Mouse (Mus musculus) limb, embryonic 11.5 days (tissue): ENCODE results near the gene Clec11a. TPM values are rescaled to one million over a fixed set of nuclear protein-coding genes. Genes with fewer than 3 reads are reported as not detected.

Experiments
- ATAC-seq: fragments of 200-750 bp; cut with Nextera tagmentation; 2 replicates; pipeline ENCODE4 v1.8.0; 2017; ENCODE audit warnings: low read depth; ENCODE audit not compliant: insufficient number of reproducible peaks, low FRiP score, low TSS enrichment
- DNase-seq: peaks from one replicate; pipeline ENCODE4 v3.0.0-alpha.2; 2015; ENCODE audit warnings: low spot score
- H3K27ac ChIP-seq: fragments of 300-500 bp; sonication (generic); replicated peaks from 2 replicates; pipeline ENCODE4 v1.5.1; 2014; ENCODE audit warnings: low read depth, mild to moderate bottlenecking, low read length
- H3K27me3 ChIP-seq: fragments of 300-500 bp; sonication (generic); 2 replicates; pipeline ENCODE4 v1.6.1; 2014; ENCODE audit warnings: mild to moderate bottlenecking, low read length, mixed read lengths; ENCODE audit not compliant: control insufficient read depth, insufficient read depth
- H3K36me3 ChIP-seq: fragments of 300-500 bp; sonication (generic); 2 replicates; pipeline ENCODE4 v1.6.1; 2014; ENCODE audit warnings: mild to moderate bottlenecking, low read length, moderate library complexity, mixed read lengths; ENCODE audit not compliant: control insufficient read depth, insufficient read depth
- H3K4me1 ChIP-seq: fragments of 300-500 bp; sonication (generic); 2 replicates; pipeline ENCODE4 v1.6.1; 2014; ENCODE audit warnings: low read length, mixed read lengths; ENCODE audit not compliant: control insufficient read depth, insufficient read depth
- H3K4me2 ChIP-seq: fragments of 300-500 bp; sonication (generic); 2 replicates; pipeline ENCODE4 v1.6.1; 2014; ENCODE audit warnings: low read depth, mild to moderate bottlenecking, moderate library complexity; ENCODE audit not compliant: severe bottlenecking
- H3K4me3 ChIP-seq: fragments of 300-500 bp; sonication (generic); 2 replicates; pipeline ENCODE4 v1.5.1; 2014; ENCODE audit warnings: low read depth, low read length
- H3K9ac ChIP-seq: fragments of 300-500 bp; sonication (generic); 2 replicates; pipeline ENCODE4 v1.6.1; 2014; ENCODE audit warnings: mild to moderate bottlenecking, low read length
- H3K9me3 ChIP-seq: fragments of 300-500 bp; sonication (generic); 2 replicates; pipeline ENCODE4 v1.6.1; 2016; ENCODE audit warnings: low read length; ENCODE audit not compliant: control insufficient read depth
- WGBS: fragments of 180-500 bp; shearing (Covaris S2); extraction: QIAGEN DNeasy Blood & Tissue Kit; methylation state at CpG from one replicate; pipeline ENCODE4 v1.1.7; 2014; 5-methylcytosine and 5-hydroxymethylcytosine counted together
- polyA plus RNA-seq: library from polyadenylated mRNA; unstranded; fragments of >200 nt; fragmentation: Nextera tagmentation; extraction: Ambion mirVana; gene quantifications from 2 replicates; pipeline ENCODE4 v1.2.1, GENCODE M21; 2014

The Clec11a gene
- polyA plus RNA-seq, 1 experiment from 2014 or later: 1.9 TPM

DNA sequence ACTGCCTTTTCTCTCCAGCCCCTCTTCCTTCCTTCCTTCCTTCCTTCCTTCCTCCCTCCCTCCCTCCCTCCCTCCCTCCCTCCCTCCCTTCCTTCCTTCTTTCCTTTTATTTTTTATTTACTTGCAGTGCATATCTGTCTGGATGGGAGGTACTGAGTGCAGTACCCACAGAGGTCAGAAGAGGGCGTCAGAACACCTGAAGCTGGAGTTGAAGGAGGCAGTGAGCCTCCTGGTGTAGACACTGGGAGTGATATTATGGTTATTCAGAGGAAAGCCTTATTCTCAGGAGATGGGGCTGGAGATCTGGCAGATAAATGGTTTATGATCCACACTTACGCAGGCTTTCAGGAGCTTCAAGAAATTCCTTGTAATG is 29.5 kb downstream of the Clec11a start:
- H3K27me3 ChIP-seq: peaks cover 3% of the 10 kb centered on the region; the same call in 1 of the 2 replicates
- DNase-seq (peak; percentile 66), ATAC-seq (no peak)
- WGBS: 44% methylated on average over 2 of the region's 2 CpGs
- no peak overlapping the region for H3K4me2 ChIP-seq
- no peak overlapping the region for H3K9ac ChIP-seq
- H3K27ac ChIP-seq: no peak overlapping the region
- H3K36me3 ChIP-seq: no peaks in the 10 kb centered on the region
- H3K4me1 ChIP-seq: no peaks in the 10 kb centered on the region
- H3K9me3 ChIP-seq: no peaks in the 10 kb centered on the region
- H3K4me3 ChIP-seq: no peak overlapping the region

DNA sequence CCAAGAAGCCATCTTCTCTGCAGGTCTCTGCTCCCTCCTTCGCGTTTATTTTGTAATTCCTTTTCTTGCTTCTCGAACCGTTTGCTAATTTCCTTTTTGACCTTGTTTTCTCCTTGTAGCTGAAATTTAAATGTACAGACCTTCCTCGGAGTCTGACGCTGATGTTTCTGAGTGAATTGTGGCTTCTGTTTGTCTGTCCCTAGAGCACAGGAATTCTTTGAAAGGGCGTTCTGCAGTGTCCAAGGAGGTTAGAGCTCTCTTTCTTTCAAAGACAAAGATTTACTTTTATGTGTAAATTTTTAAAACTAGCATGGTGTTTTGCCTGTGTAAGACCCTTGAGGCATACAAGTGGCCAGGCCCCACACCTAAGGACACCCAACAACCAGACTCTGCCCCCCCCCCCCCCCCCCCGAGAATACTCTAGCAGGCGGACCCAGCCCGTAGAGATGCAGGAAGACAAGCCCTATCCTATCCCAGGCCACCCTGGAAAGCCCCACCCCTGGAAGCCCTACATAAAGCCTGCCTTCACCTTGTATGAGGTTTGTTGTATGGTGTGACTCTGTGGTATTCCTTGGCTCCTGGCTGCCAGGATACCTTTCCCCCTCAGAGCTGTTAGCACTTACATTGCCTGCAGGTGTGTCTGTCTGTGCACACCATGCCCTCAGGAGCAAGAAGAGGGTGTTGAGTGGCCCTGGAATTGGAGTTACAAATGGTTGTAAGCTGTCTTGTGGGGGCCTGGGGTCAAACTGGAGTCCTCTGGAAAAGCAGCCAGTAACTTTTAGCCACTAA is 30.0 kb downstream of the Clec11a start:
- DNase-seq (no peak), ATAC-seq (no peak)
- no peak overlapping the region for H3K27ac ChIP-seq
- peaks cover 3% of the 10 kb centered on the region; the same call in 1 of the 2 replicates for H3K27me3 ChIP-seq
- WGBS: 75% methylated on average over 10 of the region's 10 CpGs
- no peak overlapping the region for H3K4me3 ChIP-seq
- H3K36me3 ChIP-seq: no peaks in the 10 kb centered on the region
- no peak overlapping the region for H3K4me2 ChIP-seq
- no peak overlapping the region for H3K9ac ChIP-seq
- no peaks in the 10 kb centered on the region for H3K4me1 ChIP-seq
- H3K9me3 ChIP-seq: no peaks in the 10 kb centered on the region

DNA sequence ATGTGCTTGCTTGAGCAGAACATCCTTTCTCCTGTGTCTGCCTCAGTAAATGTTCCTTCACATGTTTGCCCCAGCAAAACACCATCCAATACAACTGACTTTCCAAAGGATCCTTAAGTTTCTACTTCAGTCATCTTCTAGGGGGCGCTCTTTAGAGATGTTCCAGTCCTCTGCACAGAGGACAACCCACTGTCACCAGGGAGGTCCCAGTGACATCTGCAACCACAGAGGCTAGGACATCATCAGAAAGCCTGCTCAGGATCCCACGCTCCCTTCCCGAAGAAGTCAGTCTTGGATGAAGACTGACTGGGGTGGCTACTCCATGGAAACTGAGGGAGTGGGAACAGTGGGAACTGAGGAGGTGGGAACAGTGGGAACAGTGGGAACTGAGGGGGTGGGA is 31.2 kb downstream of the Clec11a start:
- no peaks in the 10 kb centered on the region for H3K36me3 ChIP-seq
- WGBS: 69% methylated on average over 3 of the region's 3 CpGs
- ATAC-seq (no peak), DNase-seq (no peak)
- peaks cover 3% of the 10 kb centered on the region; the same call in 1 of the 2 replicates for H3K27me3 ChIP-seq
- H3K4me2 ChIP-seq: no peak overlapping the region
- no peaks in the 10 kb centered on the region for H3K9me3 ChIP-seq
- H3K27ac ChIP-seq: no peak overlapping the region
- H3K4me3 ChIP-seq: no peak overlapping the region
- no peak overlapping the region for H3K9ac ChIP-seq
- H3K4me1 ChIP-seq: no peaks in the 10 kb centered on the region

DNA sequence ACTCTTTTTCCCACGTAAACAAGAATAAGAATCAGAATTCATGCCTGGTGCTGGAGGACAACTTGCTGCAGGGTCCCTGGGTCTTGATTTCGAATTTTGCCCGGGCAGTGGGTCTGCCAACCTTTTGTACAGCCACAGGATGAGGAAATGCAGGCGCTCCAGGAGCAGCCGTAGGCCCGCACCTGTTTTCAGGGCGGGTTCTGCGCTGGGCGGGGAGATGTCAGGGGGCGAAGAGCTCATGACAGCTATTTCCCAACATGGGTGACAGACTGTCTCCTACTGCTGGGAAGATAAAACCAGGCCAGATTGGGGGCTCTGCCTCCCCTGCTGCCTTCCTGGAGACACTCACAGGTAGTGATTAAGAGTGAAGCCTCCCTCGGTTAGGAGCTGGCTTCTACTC is 32.6 kb downstream of the Clec11a start:
- Histone ChIP-seq H3K4me3 (no peak overlapping the region), H3K4me1 (no peaks in the 10 kb centered on the region), H3K27ac (no peak overlapping the region), H3K27me3 (peaks cover 3% of the 10 kb centered on the region; the same call in 1 of the 2 replicates), H3K4me2 (no peak overlapping the region), H3K36me3 (no peaks in the 10 kb centered on the region), H3K9ac (no peak overlapping the region), H3K9me3 (no peaks in the 10 kb centered on the region)
- DNase-seq (no peak), ATAC-seq (no peak)
- WGBS: 30% methylated on average over 11 of the region's 11 CpGs

DNA sequence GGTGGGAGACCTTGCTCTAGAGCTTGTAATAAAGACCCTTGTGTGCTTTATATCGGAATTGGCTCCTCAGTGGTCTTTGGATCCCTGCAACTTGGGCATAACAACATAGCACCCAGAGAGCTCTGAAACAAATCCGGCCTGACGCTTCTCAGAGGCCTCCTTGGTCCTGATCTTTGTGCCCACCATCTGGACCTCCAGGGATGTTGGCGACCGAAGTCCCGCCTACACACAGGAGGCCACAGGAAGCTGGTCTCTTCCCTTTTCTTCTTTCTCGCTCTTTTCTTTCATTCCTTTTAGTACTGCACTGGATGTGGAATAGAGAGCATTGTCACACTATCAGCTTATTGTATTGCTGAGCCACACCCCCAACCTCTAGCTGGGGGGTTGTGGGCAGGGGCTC is 33.3 kb downstream of the Clec11a start:
- H3K4me3 ChIP-seq: no peak overlapping the region

DNA sequence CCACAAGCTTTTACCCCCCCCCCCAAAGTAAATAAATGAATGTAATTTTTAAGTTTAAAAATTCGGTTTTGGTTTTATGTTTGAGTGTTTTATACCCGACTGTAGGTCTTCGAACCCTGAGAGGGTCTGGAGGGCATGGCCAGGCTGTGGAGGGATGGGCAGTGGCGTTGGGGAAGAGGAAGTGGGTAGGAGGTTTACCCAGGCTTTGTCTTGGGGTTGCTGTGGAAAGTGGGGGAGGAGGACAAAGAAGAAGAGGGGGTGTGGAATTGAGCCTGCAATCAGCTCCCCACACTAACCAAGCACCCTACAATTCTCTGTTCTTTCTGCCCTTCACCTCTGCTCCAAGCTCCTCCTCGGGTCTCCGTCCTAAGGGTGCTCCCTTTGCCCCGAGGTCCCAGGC is 34.2 kb downstream of the Clec11a start:
- no peak for ATAC-seq
- Histone ChIP-seq H3K27me3 (peaks cover 3% of the 10 kb centered on the region; the same call in 1 of the 2 replicates), H3K9me3 (no peaks in the 10 kb centered on the region), H3K4me1 (no peaks in the 10 kb centered on the region), H3K4me3 (no peak overlapping the region), H3K4me2 (no peak overlapping the region), H3K9ac (no peak overlapping the region), H3K36me3 (no peaks in the 10 kb centered on the region), H3K27ac (no peak overlapping the region)
- DNase-seq: no peak
- WGBS: 87% methylated on average over 7 of the region's 7 CpGs

More for the DNA sequence above, 33.3 kb downstream of the Clec11a start:
- DNase-seq: no peak
- Histone ChIP-seq H3K36me3 (no peaks in the 10 kb centered on the region), H3K4me2 (no peak overlapping the region), H3K9ac (no peak overlapping the region), H3K4me1 (no peaks in the 10 kb centered on the region), H3K27me3 (peaks cover 3% of the 10 kb centered on the region; the same call in 1 of the 2 replicates), H3K27ac (no peak overlapping the region), H3K9me3 (no peaks in the 10 kb centered on the region)
- ATAC-seq: no peak
- WGBS: 71% methylated on average over 7 of the region's 7 CpGs

DNA sequence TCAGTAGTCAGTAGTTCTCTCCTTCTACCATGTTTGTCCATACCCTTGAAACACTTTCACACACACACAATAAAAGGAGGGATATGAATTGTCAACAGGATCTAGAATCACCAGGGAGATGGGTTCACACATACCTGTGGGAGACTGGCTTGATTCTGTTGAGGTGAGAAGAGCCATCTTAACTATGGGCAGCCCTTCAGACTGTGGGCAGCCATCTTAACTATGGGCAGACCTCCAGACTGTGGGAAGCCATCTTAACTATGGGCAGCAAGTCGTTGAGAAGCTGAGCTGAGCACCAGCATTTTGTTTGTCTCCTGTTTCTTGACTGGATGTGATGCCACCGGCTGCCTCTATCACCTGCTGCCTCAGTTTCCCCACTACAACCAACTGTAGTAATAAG is 35.4 kb downstream of the Clec11a start:
- no peak overlapping the region for H3K27ac ChIP-seq
- no peak overlapping the region for H3K4me2 ChIP-seq
- no peaks in the 10 kb centered on the region for H3K4me1 ChIP-seq
- ATAC-seq (no peak), DNase-seq (no peak)
- no peak overlapping the region for H3K9ac ChIP-seq
- H3K4me3 ChIP-seq: no peak overlapping the region
- peaks cover 3% of the 10 kb centered on the region; the same call in 1 of the 2 replicates for H3K27me3 ChIP-seq
- H3K9me3 ChIP-seq: no peaks in the 10 kb centered on the region
- no peaks in the 10 kb centered on the region for H3K36me3 ChIP-seq
- 79% methylated on average over 2 of the region's 2 CpGs for WGBS

DNA sequence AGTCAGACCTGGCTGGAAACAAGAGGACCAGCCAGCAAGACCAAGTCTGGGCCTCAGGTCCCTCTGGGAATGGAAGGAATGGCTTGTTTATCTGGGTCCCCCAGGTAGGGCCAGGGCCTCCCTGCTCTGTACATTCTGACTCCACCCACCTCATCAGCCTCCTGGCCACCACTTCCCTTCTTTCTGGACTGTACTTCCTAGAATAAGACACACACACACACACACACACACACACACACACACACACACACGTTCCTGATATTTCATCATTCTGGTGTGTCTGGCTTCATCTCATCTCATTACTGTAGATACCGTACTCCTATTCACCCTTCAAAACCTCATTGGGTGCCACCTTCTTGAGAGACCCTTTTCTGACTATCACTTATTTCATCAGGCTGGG is 37.3 kb downstream of the Clec11a start:
- WGBS: 85% methylated on average over 2 of the region's 2 CpGs
- H3K27ac ChIP-seq: no peak overlapping the region
- H3K36me3 ChIP-seq: no peaks in the 10 kb centered on the region
- no peaks in the 10 kb centered on the region for H3K4me1 ChIP-seq
- H3K9ac ChIP-seq: no peak overlapping the region
- no peak overlapping the region for H3K4me3 ChIP-seq
- DNase-seq: no peak
- H3K4me2 ChIP-seq: no peak overlapping the region
- no peaks in the 10 kb centered on the region for H3K9me3 ChIP-seq
- no peak for ATAC-seq
- peaks cover 5% of the 10 kb centered on the region; the same call in 1 of the 2 replicates for H3K27me3 ChIP-seq
